Mouse (Mus musculus) small intestine, adult 2 months (tissue): ENCODE data around the gene Actn4.

ENCODE experiments used
- CTCF ChIP-seq: fragments of 200-500 bp; IDR thresholded peaks from 2 replicates; pipeline ENCODE4 v1.5.1; 2012; ENCODE audit warnings: low read depth, mild to moderate bottlenecking, control low read depth, inconsistent platforms, low read length, moderate library complexity, mixed read lengths; ENCODE audit not compliant: insufficient replicate concordance, insufficient read length; ENCODE audit errors: extremely low read depth
- POLR2A ChIP-seq: fragments of 200-500 bp; IDR thresholded peaks from 2 replicates; pipeline ENCODE4 v1.6.1; 2012; ENCODE audit warnings: low read depth, mild to moderate bottlenecking, control low read depth, inconsistent platforms, low read length, moderate library complexity

DNA sequence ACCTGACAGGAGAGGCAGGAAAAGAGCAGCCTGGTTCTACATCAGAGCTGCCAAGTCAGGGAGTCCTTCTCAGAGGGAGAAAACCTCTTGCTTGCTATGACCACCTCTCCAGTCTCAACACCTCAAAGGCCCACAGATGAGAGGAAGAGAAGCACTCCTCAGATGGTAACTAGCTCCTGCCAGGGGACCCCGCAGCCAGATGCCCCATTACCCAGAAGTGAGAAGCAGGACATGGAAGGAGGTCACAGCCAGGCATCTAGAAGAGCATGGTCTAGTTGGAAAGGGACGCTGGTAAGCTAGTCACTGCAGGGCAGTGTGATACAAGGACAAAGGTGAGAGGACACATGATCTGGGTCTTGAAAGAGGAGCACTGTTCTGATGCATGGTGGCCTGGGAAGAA lies 28.3 kb downstream of the Actn4 start:
- TF ChIP-seq CTCF (no peak), POLR2A (no peak)
